Mouse (Mus musculus) stomach, postnatal 0 days (tissue): ENCODE data around the gene Pck1. TPM values are rescaled to one million over a fixed set of nuclear protein-coding genes. Genes with fewer than 3 reads are reported as not detected.

ENCODE experiments used
- ATAC-seq: fragments of 200-750 bp; cut with Nextera tagmentation; 2 replicates; pipeline ENCODE4 v1.8.0; 2017; ENCODE audit not compliant: low FRiP score, low TSS enrichment
- DNase-seq: peaks from one replicate; pipeline ENCODE4 v3.0.0-alpha.2; 2016; ENCODE audit warnings: low spot score
- H3K27ac ChIP-seq: fragments of 300-500 bp; sonication (generic); replicated peaks from 2 replicates; pipeline ENCODE4 v1.5.1; 2014; ENCODE audit warnings: mild to moderate bottlenecking, control low read depth
- H3K27me3 ChIP-seq: fragments of 300-500 bp; sonication (generic); 2 replicates; pipeline ENCODE4 v1.6.1; 2014; ENCODE audit warnings: low read length; ENCODE audit not compliant: control insufficient read depth, insufficient read depth
- H3K36me3 ChIP-seq: fragments of 300-500 bp; sonication (generic); 2 replicates; pipeline ENCODE4 v1.6.1; 2014; ENCODE audit warnings: low read length, mixed read lengths; ENCODE audit not compliant: control insufficient read depth, insufficient read depth
- H3K4me1 ChIP-seq: fragments of 300-500 bp; sonication (generic); replicated peaks from 2 replicates; pipeline ENCODE4 v1.6.1; 2014; ENCODE audit warnings: antibody characterized with exemption; ENCODE audit not compliant: control insufficient read depth, insufficient read depth
- H3K4me2 ChIP-seq: fragments of 300-500 bp; sonication (generic); replicated peaks from 2 replicates; pipeline ENCODE4 v1.6.1; 2014; ENCODE audit warnings: low read depth, mild to moderate bottlenecking, control low read depth, moderate library complexity
- H3K4me3 ChIP-seq: fragments of 300-500 bp; sonication (generic); 2 replicates; pipeline ENCODE4 v1.5.1; 2014; ENCODE audit warnings: low read depth, low read length, control low read depth
- H3K9ac ChIP-seq: fragments of 300-500 bp; sonication (generic); 2 replicates; pipeline ENCODE4 v1.6.1; 2014; ENCODE audit warnings: mild to moderate bottlenecking, low read length, control low read depth, mixed read lengths
- H3K9me3 ChIP-seq: fragments of 300-500 bp; sonication (generic); 2 replicates; pipeline ENCODE4 v1.6.1; 2016; ENCODE audit warnings: low read length; ENCODE audit not compliant: control insufficient read depth
- CTCF ChIP-seq: IDR thresholded peaks from 2 replicates; pipeline ENCODE4 v1.5.1; 2016; ENCODE audit warnings: antibody characterized with exemption, low read depth, mild to moderate bottlenecking, moderate library complexity
- EP300 ChIP-seq: optimal IDR thresholded peaks from 2 replicates; pipeline ENCODE3; 2016; ENCODE audit warnings: antibody characterized with exemption
- WGBS: fragments of 180-500 bp; shearing (Covaris S2); extraction: QIAGEN DNeasy Blood & Tissue Kit; methylation state at CpG from one replicate; pipeline ENCODE4 v1.1.7; 2014; 5-methylcytosine and 5-hydroxymethylcytosine counted together
- polyA plus RNA-seq: library from polyadenylated mRNA; unstranded; fragments of >200 nt; fragmentation: Nextera tagmentation; extraction: Ambion mirVana; gene quantifications from 2 replicates; pipeline ENCODE4 v1.2.1, GENCODE M21; 2015

The Pck1 gene
- polyA plus RNA-seq, 1 experiment from 2014 or later, result 0.59 TPM

- no peak overlapping the region for H3K9ac ChIP-seq
- no peaks in the 10 kb centered on the region for H3K9me3 ChIP-seq
- H3K36me3 ChIP-seq, result no peaks in the 10 kb centered on the region
- no peak overlapping the region for H3K4me3 ChIP-seq
- no peaks in the 10 kb centered on the region for H3K27me3 ChIP-seq
- no peaks in the 10 kb centered on the region for H3K4me1 ChIP-seq
- 87% methylated on average over 7 of the region's 7 CpGs for WGBS
- DNase-seq (no peak), ATAC-seq (no peak)
- H3K27ac ChIP-seq, result no peak overlapping the region
- no peak for TF ChIP-seq CTCF
- TF ChIP-seq EP300, result no peak
- H3K4me2 ChIP-seq, result no peak overlapping the region
Measured at GRCm38 (mm10) chr2:173182796-173183195, 29.9 kb downstream of the Pck1 start.

- WGBS, result 89% methylated on average over 10 of the region's 10 CpGs
- DNase-seq (no peak), ATAC-seq (no peak)
- Histone ChIP-seq H3K27me3 (no peaks in the 10 kb centered on the region), H3K9ac (no peak overlapping the region), H3K4me3 (no peak overlapping the region), H3K4me2 (no peak overlapping the region), H3K4me1 (no peaks in the 10 kb centered on the region), H3K9me3 (no peaks in the 10 kb centered on the region), H3K27ac (no peak overlapping the region), H3K36me3 (no peaks in the 10 kb centered on the region)
- TF ChIP-seq EP300, result no peak
- TF ChIP-seq CTCF, result no peak
Measured at GRCm38 (mm10) chr2:173183311-173183710, 30.5 kb downstream of the Pck1 start.

- DNase-seq, result peak; percentile 75
- 2% methylated on average over 8 of the region's 8 CpGs for WGBS
- peak; percentile 19; the same call in 1 of the 2 replicates for ATAC-seq
Measured at GRCm38 (mm10) chr2:173183836-173184460, 31.1 kb downstream of the Pck1 start.

GRCm38 (mm10) chr2:173184475-173185080 lies 31.7 kb downstream of the Pck1 start:
- Histone ChIP-seq H3K9me3 (no peaks in the 10 kb centered on the region), H3K9ac (no peak overlapping the region), H3K4me2 (no peak overlapping the region), H3K4me1 (no peaks in the 10 kb centered on the region), H3K4me3 (no peak overlapping the region), H3K27me3 (no peaks in the 10 kb centered on the region), H3K36me3 (no peaks in the 10 kb centered on the region), H3K27ac (no peak overlapping the region)
- WGBS, result 55% methylated on average over 11 of the region's 11 CpGs
- ATAC-seq (no peak), DNase-seq (no peak)
- no peak for TF ChIP-seq CTCF
- no peak for TF ChIP-seq EP300

More at GRCm38 (mm10) chr2:173183836-173184460, 31.1 kb downstream of the Pck1 start:
- TF ChIP-seq CTCF, result peak; percentile 83
- no peak for TF ChIP-seq EP300
- Histone ChIP-seq H3K27ac (no peak overlapping the region), H3K27me3 (no peaks in the 10 kb centered on the region), H3K4me2 (no peak overlapping the region), H3K4me1 (no peaks in the 10 kb centered on the region), H3K36me3 (no peaks in the 10 kb centered on the region), H3K9ac (no peak overlapping the region), H3K9me3 (no peaks in the 10 kb centered on the region), H3K4me3 (no peak overlapping the region)

GRCm38 (mm10) chr2:173185282-173185681 lies 32.4 kb downstream of the Pck1 start:
- Histone ChIP-seq H3K4me1 (no peaks in the 10 kb centered on the region), H3K9me3 (no peaks in the 10 kb centered on the region), H3K36me3 (no peaks in the 10 kb centered on the region), H3K27ac (no peak overlapping the region), H3K9ac (no peak overlapping the region), H3K27me3 (no peaks in the 10 kb centered on the region), H3K4me2 (no peak overlapping the region), H3K4me3 (no peak overlapping the region)
- ATAC-seq (no peak), DNase-seq (no peak)
- TF ChIP-seq CTCF, result no peak
- TF ChIP-seq EP300, result no peak
- 64% methylated on average over 6 of the region's 6 CpGs for WGBS
